Mouse (Mus musculus): ENCODE measurements around the gene Cryba4. TPM values are rescaled to one million over a fixed set of nuclear protein-coding genes. Genes with fewer than 3 reads are reported as not detected.

The Cryba4 gene
- polyA plus RNA-seq, 1 experiment from 2014 or later = 1.0 TPM

- H3K4me3 ChIP-seq (ENCODE audit: low read depth, low read length) = no peak overlapping the region
- H3K36me3 ChIP-seq (ENCODE audit: control insufficient read depth, insufficient read depth, low read length) = no peaks in the 10 kb centered on the region
- no peaks in the 10 kb centered on the region for H3K9me3 ChIP-seq (replicated peaks; ENCODE audit: control insufficient read depth, low read length, poor library complexity, severe bottlenecking)
- no peak for ATAC-seq
- no peak overlapping the region for H3K9ac ChIP-seq (ENCODE audit: low read depth, low read length)
- H3K27me3 ChIP-seq (ENCODE audit: control insufficient read depth, insufficient read depth, low read depth, low read length) = no peaks in the 10 kb centered on the region
- WGBS = 89% methylated on average over 3 of the region's 3 CpGs
- no peaks in the 10 kb centered on the region; the same call in 1 of the 2 replicates for H3K4me1 ChIP-seq (ENCODE audit: control insufficient read depth, insufficient read depth, low read length)
- H3K27ac ChIP-seq (ENCODE audit: low read length) = no peak overlapping the region
- H3K4me2 ChIP-seq (ENCODE audit: low read length) = no peak overlapping the region
These were observed 8.5 kb upstream of the Cryba4 start for GRCm38 (mm10) chr5:112260818-112261217.

GRCm38 (mm10) chr5:112259862-112260650, 7.7 kb upstream of the Cryba4 start:
- Histone ChIP-seq H3K4me2 (ENCODE audit: low read length) (no peak overlapping the region), H3K4me3 (ENCODE audit: low read depth, low read length) (no peak overlapping the region), H3K27me3 (ENCODE audit: control insufficient read depth, insufficient read depth, low read depth, low read length) (no peaks in the 10 kb centered on the region), H3K4me1 (ENCODE audit: control insufficient read depth, insufficient read depth, low read length) (no peaks in the 10 kb centered on the region), H3K36me3 (ENCODE audit: control insufficient read depth, insufficient read depth, low read length) (no peaks in the 10 kb centered on the region), H3K9me3 (replicated peaks; ENCODE audit: control insufficient read depth, low read length, poor library complexity, severe bottlenecking) (no peaks in the 10 kb centered on the region), H3K9ac (ENCODE audit: low read depth, low read length) (no peak overlapping the region), H3K27ac (ENCODE audit: low read length) (no peak overlapping the region)
- ATAC-seq = no peak
- 91% methylated on average over 16 of the region's 16 CpGs for WGBS

DNA sequence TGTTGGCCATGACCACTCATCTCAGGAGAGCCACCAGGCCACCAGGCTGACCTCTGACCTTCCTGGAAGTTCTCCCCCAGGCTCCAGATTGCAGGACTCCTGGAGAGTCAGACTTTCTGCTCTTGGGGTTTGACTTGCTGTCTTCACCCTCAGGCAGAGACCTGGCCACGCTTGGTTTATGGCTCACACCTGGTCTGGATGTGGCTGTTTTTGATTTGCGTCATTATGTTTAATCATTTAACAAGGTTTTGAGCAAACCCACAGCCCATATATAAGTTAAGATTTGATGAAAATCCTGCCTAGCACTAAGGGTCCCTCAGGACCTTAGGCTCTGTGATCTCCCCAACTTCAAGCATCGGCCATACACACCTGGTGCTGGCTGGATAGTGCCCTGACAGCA, 5.6 kb upstream of the Cryba4 start:
- ATAC-seq = no peak
- 86% methylated on average over 3 of the region's 3 CpGs for WGBS
- H3K9me3 ChIP-seq (replicated peaks; ENCODE audit: control insufficient read depth, low read length, poor library complexity, severe bottlenecking) = no peaks in the 10 kb centered on the region

GRCm38 (mm10) chr5:112256457-112256856, 4.1 kb upstream of the Cryba4 start:
- ATAC-seq = no peak

More for the DNA sequence above, 5.6 kb upstream of the Cryba4 start:
- no peaks in the 10 kb centered on the region for H3K36me3 ChIP-seq (ENCODE audit: control insufficient read depth, insufficient read depth, low read length)
- no peak overlapping the region for H3K27ac ChIP-seq (ENCODE audit: low read length)
- no peak overlapping the region for H3K9ac ChIP-seq (ENCODE audit: low read depth, low read length)
- no peaks in the 10 kb centered on the region for H3K27me3 ChIP-seq (ENCODE audit: control insufficient read depth, insufficient read depth, low read depth, low read length)
- peaks cover 3% of the 10 kb centered on the region; the same call in 1 of the 2 replicates for H3K4me1 ChIP-seq (ENCODE audit: control insufficient read depth, insufficient read depth, low read length)
- no peak overlapping the region for H3K4me3 ChIP-seq (ENCODE audit: low read depth, low read length)
- no peak overlapping the region for H3K4me2 ChIP-seq (ENCODE audit: low read length)

GRCm38 (mm10) chr5:112255426-112255825, 3.1 kb upstream of the Cryba4 start, which contains the start of gene Crybb1:
Crybb1 (plus strand) TSS chr5:112255815.
- no peak for ATAC-seq
- H3K4me1 ChIP-seq (ENCODE audit: control insufficient read depth, insufficient read depth, low read length) = peaks cover 4% of the 10 kb centered on the region; the same call in 1 of the 2 replicates
- no peak within 1 kb of the TSS for H3K9ac ChIP-seq (ENCODE audit: low read depth, low read length)
- no peaks in the 10 kb centered on the region for H3K9me3 ChIP-seq (replicated peaks; ENCODE audit: control insufficient read depth, low read length, poor library complexity, severe bottlenecking)
- H3K27ac ChIP-seq (ENCODE audit: low read length) = no peak within 1 kb of the TSS; the same call in 1 of the 2 replicates
- H3K36me3 ChIP-seq (ENCODE audit: control insufficient read depth, insufficient read depth, low read length) = no peaks in the 10 kb centered on the region
- no peaks in the 10 kb centered on the region for H3K27me3 ChIP-seq (ENCODE audit: control insufficient read depth, insufficient read depth, low read depth, low read length)
- no peak within 1 kb of the TSS for H3K4me2 ChIP-seq (ENCODE audit: low read length)
- H3K4me3 ChIP-seq (ENCODE audit: low read depth, low read length) = no peak within 1 kb of the TSS
- WGBS = 44% methylated on average over 3 of the region's 3 CpGs

More at GRCm38 (mm10) chr5:112256457-112256856, 4.1 kb upstream of the Cryba4 start:
- Histone ChIP-seq H3K27ac (ENCODE audit: low read length) (no peak overlapping the region), H3K4me3 (ENCODE audit: low read depth, low read length) (no peak overlapping the region), H3K4me1 (ENCODE audit: control insufficient read depth, insufficient read depth, low read length) (peaks cover 4% of the 10 kb centered on the region; the same call in 1 of the 2 replicates), H3K27me3 (ENCODE audit: control insufficient read depth, insufficient read depth, low read depth, low read length) (no peaks in the 10 kb centered on the region), H3K9me3 (replicated peaks; ENCODE audit: control insufficient read depth, low read length, poor library complexity, severe bottlenecking) (no peaks in the 10 kb centered on the region), H3K36me3 (ENCODE audit: control insufficient read depth, insufficient read depth, low read length) (no peaks in the 10 kb centered on the region), H3K9ac (ENCODE audit: low read depth, low read length) (no peak overlapping the region), H3K4me2 (ENCODE audit: low read length) (no peak overlapping the region)
- WGBS = 71% methylated on average over 9 of the region's 9 CpGs

DNA sequence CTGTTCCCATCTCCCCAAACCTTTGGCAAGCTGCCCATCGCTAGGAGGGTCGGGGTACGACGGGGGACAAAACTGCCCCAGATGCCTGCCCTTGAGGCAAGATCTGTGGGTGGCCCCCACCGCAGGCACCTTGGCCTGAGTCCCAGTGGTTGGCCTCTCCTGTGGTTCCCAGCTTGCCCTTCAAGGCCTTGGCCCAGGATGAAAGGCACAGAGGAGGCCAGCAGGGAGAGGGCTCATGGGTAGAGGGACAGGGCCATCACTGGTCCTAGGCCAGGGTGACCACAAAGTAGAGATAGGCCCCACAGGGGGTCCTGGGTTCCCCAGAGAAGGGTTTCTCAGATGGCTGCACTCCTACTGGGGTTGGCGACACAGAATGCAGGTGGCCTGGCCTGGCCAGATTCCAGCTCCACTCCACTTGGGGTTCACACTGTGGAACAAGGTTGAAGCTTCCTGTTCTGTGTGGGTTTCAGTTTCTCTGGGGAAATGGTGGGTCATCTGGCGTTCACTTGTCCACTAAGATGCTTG, 2.0 kb upstream of the Cryba4 start:
- Histone ChIP-seq H3K4me1 (ENCODE audit: control insufficient read depth, insufficient read depth, low read length) (peaks cover 4% of the 10 kb centered on the region; the same call in 1 of the 2 replicates), H3K27ac (ENCODE audit: low read length) (no peak overlapping the region), H3K27me3 (ENCODE audit: control insufficient read depth, insufficient read depth, low read depth, low read length) (no peaks in the 10 kb centered on the region), H3K4me2 (ENCODE audit: low read length) (no peak overlapping the region), H3K36me3 (ENCODE audit: control insufficient read depth, insufficient read depth, low read length) (no peaks in the 10 kb centered on the region), H3K9me3 (replicated peaks; ENCODE audit: control insufficient read depth, low read length, poor library complexity, severe bottlenecking) (no peaks in the 10 kb centered on the region), H3K9ac (ENCODE audit: low read depth, low read length) (no peak overlapping the region), H3K4me3 (ENCODE audit: low read depth, low read length) (no peak overlapping the region)
- WGBS = 65% methylated on average over 7 of the region's 7 CpGs
- no peak; the same call in 1 of the 2 replicates for ATAC-seq

DNA sequence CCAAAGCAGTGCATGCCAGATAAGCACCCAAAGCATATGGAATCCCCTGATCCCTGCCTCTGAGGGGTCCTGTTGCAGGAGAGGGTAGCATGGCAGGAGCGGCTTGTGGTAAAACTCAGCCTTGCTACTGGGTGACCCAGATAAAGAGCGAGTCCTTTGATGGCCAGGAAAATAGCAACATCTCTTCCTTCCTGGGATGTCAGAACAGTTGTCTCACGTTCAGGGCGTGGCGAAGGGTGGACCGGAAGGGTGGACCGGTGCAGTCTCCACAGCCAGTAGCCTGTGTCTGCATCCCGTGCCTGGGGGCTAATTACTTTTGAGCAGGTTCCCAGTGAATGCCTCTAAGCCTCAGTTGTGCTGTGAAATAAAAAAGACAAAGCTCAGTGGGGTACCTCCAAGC, 851 bp upstream of the Cryba4 start:
- no peak for ATAC-seq
- Histone ChIP-seq H3K4me3 (ENCODE audit: low read depth, low read length) (no peak overlapping the region), H3K36me3 (ENCODE audit: control insufficient read depth, insufficient read depth, low read length) (no peaks in the 10 kb centered on the region), H3K9me3 (replicated peaks; ENCODE audit: control insufficient read depth, low read length, poor library complexity, severe bottlenecking) (no peaks in the 10 kb centered on the region), H3K4me1 (ENCODE audit: control insufficient read depth, insufficient read depth, low read length) (peaks cover 4% of the 10 kb centered on the region; the same call in 1 of the 2 replicates), H3K27ac (ENCODE audit: low read length) (no peak overlapping the region), H3K4me2 (ENCODE audit: low read length) (no peak overlapping the region), H3K9ac (ENCODE audit: low read depth, low read length) (no peak overlapping the region), H3K27me3 (ENCODE audit: control insufficient read depth, insufficient read depth, low read depth, low read length) (no peaks in the 10 kb centered on the region)
- 16% methylated on average over 8 of the region's 8 CpGs for WGBS

GRCm38 (mm10) chr5:112249106-112249505, 3.2 kb downstream of the Cryba4 start:
- H3K27me3 ChIP-seq (ENCODE audit: control insufficient read depth, insufficient read depth, low read depth, low read length) = no peaks in the 10 kb centered on the region
- ATAC-seq = no peak
- no peak overlapping the region for H3K4me2 ChIP-seq (ENCODE audit: low read length)
- 86% methylated on average over 11 of the region's 11 CpGs for WGBS
- no peaks in the 10 kb centered on the region for H3K9me3 ChIP-seq (replicated peaks; ENCODE audit: control insufficient read depth, low read length, poor library complexity, severe bottlenecking)
- no peak overlapping the region for H3K9ac ChIP-seq (ENCODE audit: low read depth, low read length)
- no peaks in the 10 kb centered on the region for H3K36me3 ChIP-seq (ENCODE audit: control insufficient read depth, insufficient read depth, low read length)
- no peak overlapping the region for H3K27ac ChIP-seq (ENCODE audit: low read length)
- peaks cover 4% of the 10 kb centered on the region; the same call in 1 of the 2 replicates for H3K4me1 ChIP-seq (ENCODE audit: control insufficient read depth, insufficient read depth, low read length)
- H3K4me3 ChIP-seq (ENCODE audit: low read depth, low read length) = no peak overlapping the region

DNA sequence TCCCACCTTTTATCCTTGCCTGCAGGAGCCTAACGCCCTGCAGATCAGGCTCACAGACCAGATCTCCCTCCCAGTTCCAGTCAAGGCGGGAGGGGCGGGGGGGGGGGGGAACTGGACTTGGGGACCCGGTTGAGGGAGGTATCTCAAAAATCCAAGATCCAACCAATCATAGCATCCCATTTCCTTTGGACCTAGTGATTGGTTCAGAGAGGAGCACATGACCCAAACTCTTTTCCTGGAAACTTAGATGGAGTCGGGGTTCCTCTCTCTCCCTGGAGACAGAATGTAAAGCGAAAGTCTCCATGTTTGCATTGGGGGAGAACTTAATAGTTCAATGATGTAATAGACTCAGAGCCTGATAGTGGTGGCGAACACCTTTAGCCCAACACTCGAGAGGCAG, 4.9 kb downstream of the Cryba4 start:
- WGBS = 44% methylated on average over 8 of the region's 8 CpGs
- no peak overlapping the region for H3K4me2 ChIP-seq (ENCODE audit: low read length)
- no peak overlapping the region for H3K9ac ChIP-seq (ENCODE audit: low read depth, low read length)
- ATAC-seq = no peak
- no peaks in the 10 kb centered on the region for H3K9me3 ChIP-seq (replicated peaks; ENCODE audit: control insufficient read depth, low read length, poor library complexity, severe bottlenecking)
- no peak overlapping the region for H3K4me3 ChIP-seq (ENCODE audit: low read depth, low read length)
- H3K36me3 ChIP-seq (ENCODE audit: control insufficient read depth, insufficient read depth, low read length) = no peaks in the 10 kb centered on the region
- no peaks in the 10 kb centered on the region for H3K27me3 ChIP-seq (ENCODE audit: control insufficient read depth, insufficient read depth, low read depth, low read length)
- H3K4me1 ChIP-seq (ENCODE audit: control insufficient read depth, insufficient read depth, low read length) = no peaks in the 10 kb centered on the region
- no peak overlapping the region for H3K27ac ChIP-seq (ENCODE audit: low read length)

Measured in midbrain, embryonic 16.5 days (tissue).